Mouse (Mus musculus) heart, adult 2 months (tissue): Measurements from ENCODE around the gene Tsks.
A peak's percentile ranks its signal among the peaks of the same experiment; 100 is the strongest.

Experiments used
- EP300 ChIP-seq: fragments of 200-500 bp; IDR thresholded peaks from 2 replicates; pipeline ENCODE4 v1.6.1; 2011; ENCODE audit warnings: low read depth, low read length, control low read depth; ENCODE audit not compliant: insufficient read depth
- POLR2A ChIP-seq: fragments of 200-500 bp; IDR thresholded peaks from 2 replicates; pipeline ENCODE4 v1.6.1; 2011; ENCODE audit warnings: mild to moderate bottlenecking, low read depth, low read length, control low read depth; ENCODE audit not compliant: insufficient read depth

GRCm38 (mm10) chr7:44901230-44901722, 41.7 kb upstream of the Tsks start:
- TF ChIP-seq POLR2A (peak; percentile 47), EP300 (no peak)
